Comparison of ENCODE assay signal across 14 mouse cellular contexts in genomic region chr17:50733390-50733789, GRCm38 (mm10).
"Had no signal": no experiment of that assay in that cellular context is flagged by ENCODE, and none has a peak within 500 bp of the region (broad histone marks: within the 10 kb centered on the region; RNA-seq: fewer than 3 reads in every experiment).

No protein-coding gene starts in this region.

- H3K9ac ChIP-seq: limb, embryonic 13.5 days; liver, embryonic 14.5 days; midbrain, embryonic 12.5 days; neural tube, embryonic 15.5 days had no signal

- H3K27ac ChIP-seq: limb, embryonic 13.5 days; liver, embryonic 14.5 days; midbrain, embryonic 12.5 days; neural tube, embryonic 15.5 days; stomach, postnatal 0 days had no signal

- H3K9me3 ChIP-seq: limb, embryonic 13.5 days; midbrain, embryonic 12.5 days; neural tube, embryonic 15.5 days had no signal

- H3K4me3 ChIP-seq: limb, embryonic 13.5 days; midbrain, embryonic 12.5 days; myocyte; neural tube, embryonic 15.5 days had no signal

- H3K27me3 ChIP-seq: limb, embryonic 13.5 days; midbrain, embryonic 12.5 days; neural tube, embryonic 15.5 days had no signal

- H3K4me2 ChIP-seq: limb, embryonic 13.5 days; midbrain, embryonic 12.5 days; neural tube, embryonic 15.5 days had no signal

- DNase-seq: kidney, postnatal 25 days; layer of hippocampus, adult 9-11 months; layer of hippocampus, postnatal 36 days; left cerebral cortex, postnatal 4 days; lung, adult 18-20 months; right cerebral cortex, adult 18-20 months; right cerebral cortex, postnatal 25 days; thymus, postnatal 4 days had no signal

- H3K36me3 ChIP-seq: neural tube, embryonic 15.5 days had no signal
